Mouse (Mus musculus) forebrain, postnatal 0 days (tissue): ENCODE measurements around the gene Gm17657. TPM values are rescaled to one million over a fixed set of nuclear protein-coding genes. Genes with fewer than 3 reads are reported as not detected.

Experiments
- ATAC-seq: fragments of 200-750 bp; cut with Nextera tagmentation; 2 replicates; pipeline ENCODE4 v1.8.0; 2017; ENCODE audit warnings: mild to moderate bottlenecking, moderate library complexity
- DNase-seq: peaks from one replicate; pipeline ENCODE4 v3.0.0-alpha.2; 2015
- H3K27ac ChIP-seq: fragments of 300-500 bp; sonication (generic); 2 replicates; pipeline ENCODE4 v1.5.1; 2014; ENCODE audit warnings: low read depth, mild to moderate bottlenecking, antibody characterized with exemption, low read length, moderate library complexity, mixed read lengths
- H3K27me3 ChIP-seq: fragments of 300-500 bp; sonication (generic); 2 replicates; pipeline ENCODE4 v1.6.1; 2014; ENCODE audit warnings: mild to moderate bottlenecking, low read length, mixed read lengths; ENCODE audit not compliant: insufficient read depth
- H3K36me3 ChIP-seq: fragments of 300-500 bp; sonication (generic); 2 replicates; pipeline ENCODE4 v1.6.1; 2014; ENCODE audit warnings: mild to moderate bottlenecking, moderate library complexity; ENCODE audit not compliant: insufficient read depth
- H3K4me1 ChIP-seq: fragments of 300-500 bp; sonication (generic); 2 replicates; pipeline ENCODE4 v1.6.1; 2014; ENCODE audit warnings: antibody characterized with exemption; ENCODE audit not compliant: insufficient read depth
- H3K4me2 ChIP-seq: fragments of 300-500 bp; sonication (generic); 2 replicates; pipeline ENCODE4 v1.6.1; 2014; ENCODE audit warnings: low read depth, mild to moderate bottlenecking, moderate library complexity
- H3K4me3 ChIP-seq: fragments of 300-500 bp; sonication (generic); 2 replicates; pipeline ENCODE4 v1.5.1; 2014; ENCODE audit warnings: low read depth, low read length, mixed read lengths
- H3K9ac ChIP-seq: fragments of 300-500 bp; sonication (generic); 2 replicates; pipeline ENCODE4 v1.6.1; 2014; ENCODE audit warnings: mild to moderate bottlenecking
- H3K9me3 ChIP-seq: fragments of 300-500 bp; sonication (generic); 2 replicates; pipeline ENCODE4 v1.6.1; 2016; ENCODE audit warnings: low read length
- CTCF ChIP-seq: sonication (generic); IDR thresholded peaks from 2 replicates; pipeline ENCODE4 v1.5.1; 2016; ENCODE audit warnings: antibody characterized with exemption, control low read depth, low read depth
- WGBS: fragments of 180-500 bp; shearing (Covaris S2); extraction: QIAGEN DNeasy Blood & Tissue Kit; methylation state at CpG from one replicate; pipeline ENCODE4 v1.1.7; 2014; 5-methylcytosine and 5-hydroxymethylcytosine counted together
- polyA plus RNA-seq: library from polyadenylated mRNA; unstranded; fragments of >200 nt; fragmentation: Nextera tagmentation; extraction: Ambion mirVana; gene quantifications from 2 replicates; pipeline ENCODE4 v1.2.1, GENCODE M21; 2015
- total RNA-seq: library from RNA; depleted of rRNA; stranded (reverse); fragments of >200 nt; gene quantifications from 2 replicates; pipeline ENCODE4 v1.2.3, GENCODE M21; 2014; rRNA removed

Gene Gm17657
- total RNA-seq, result not detected in 2 replicates
- not detected in 2 replicates for polyA plus RNA-seq

DNA sequence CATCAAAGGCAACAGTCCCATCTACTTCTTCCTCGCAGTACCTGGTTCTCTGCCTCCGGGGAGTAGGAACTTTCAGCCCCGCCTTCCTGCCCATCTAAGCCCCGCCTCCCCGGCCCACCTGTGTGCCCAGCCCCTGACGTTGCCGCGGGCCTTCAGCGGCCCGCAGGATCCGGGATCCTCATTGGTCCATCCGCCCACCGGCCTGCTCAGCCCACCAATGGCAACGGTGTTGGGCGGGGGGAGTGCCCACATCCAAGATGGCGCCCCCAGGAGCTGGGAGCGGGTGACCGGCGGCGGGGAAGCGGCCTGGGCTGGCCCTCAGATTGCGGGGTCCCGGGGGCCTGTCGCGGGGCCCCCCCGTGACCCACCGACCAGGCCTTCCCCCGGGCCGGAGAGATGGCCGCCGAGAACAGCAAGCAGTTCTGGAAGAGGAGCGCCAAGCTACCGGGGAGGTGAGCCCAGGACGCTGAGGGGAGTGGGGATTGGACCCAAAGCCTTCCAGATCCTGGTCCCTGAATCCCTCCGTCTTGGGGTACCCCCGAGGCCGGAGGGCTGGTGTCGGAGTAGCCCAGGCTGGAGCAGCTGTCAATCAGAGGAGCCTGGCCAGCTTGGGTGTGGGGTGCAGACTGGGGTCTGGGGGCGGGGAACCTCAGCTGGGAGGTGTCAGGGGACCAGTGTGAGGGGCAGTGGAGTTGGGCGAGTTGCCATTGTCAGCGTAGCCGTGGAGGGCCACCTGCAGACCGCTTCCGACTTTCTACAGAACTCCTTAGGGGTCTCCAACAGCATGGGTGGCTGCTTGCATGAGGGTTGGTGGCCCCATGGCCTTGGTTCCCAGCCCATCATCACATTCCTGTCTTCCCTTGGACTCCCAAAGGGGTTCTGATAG, at the start of gene Gm17657, which contains the start of gene Tbc1d22b:
Gene Gm17657, minus strand, starts transcription at position 96 of the 886 bp plus-strand sequence.
Gene Tbc1d22b, plus strand, starts transcription at position 243 of the 886 bp plus-strand sequence.
- Histone ChIP-seq H3K4me3 (peak within 1 kb of the TSS; percentile 85), H3K4me2 (peak within 1 kb of the TSS; percentile 96), H3K9ac (peak within 1 kb of the TSS; percentile 91), H3K27ac (no peak within 1 kb of the TSS), H3K27me3 (no peaks in the 10 kb centered on the region), H3K4me1 (peaks cover 13% of the 10 kb centered on the region), H3K9me3 (no peaks in the 10 kb centered on the region), H3K36me3 (no peaks in the 10 kb centered on the region)
- ATAC-seq (peak; percentile 100), DNase-seq (peak; percentile 93)
- no peak for TF ChIP-seq CTCF
- 2% methylated on average over 41 of the region's 44 CpGs for WGBS

- no peak for TF ChIP-seq CTCF
- H3K4me3 ChIP-seq, result no peak overlapping the region
- ATAC-seq (no peak), DNase-seq (no peak)
- H3K4me2 ChIP-seq, result no peak overlapping the region
- WGBS, result 94% methylated on average over 14 of the region's 14 CpGs
- H3K27me3 ChIP-seq, result no peaks in the 10 kb centered on the region
- no peak overlapping the region for H3K9ac ChIP-seq
- H3K27ac ChIP-seq, result no peak overlapping the region
- no peaks in the 10 kb centered on the region for H3K9me3 ChIP-seq
- peaks cover 49% of the 10 kb centered on the region for H3K36me3 ChIP-seq
- no peaks in the 10 kb centered on the region for H3K4me1 ChIP-seq
Measured at GRCm38 (mm10) chr17:29599051-29599450, 49.6 kb upstream of the Gm17657 start.

- no peaks in the 10 kb centered on the region for H3K4me1 ChIP-seq
- H3K4me3 ChIP-seq, result no peak overlapping the region
- no peak overlapping the region for H3K27ac ChIP-seq
- 69% methylated on average over 13 of the region's 13 CpGs for WGBS
- ATAC-seq (no peak), DNase-seq (no peak)
- no peaks in the 10 kb centered on the region for H3K27me3 ChIP-seq
- H3K9me3 ChIP-seq, result no peaks in the 10 kb centered on the region
- no peak overlapping the region for H3K9ac ChIP-seq
- H3K36me3 ChIP-seq, result peaks cover 44% of the 10 kb centered on the region
- TF ChIP-seq CTCF, result no peak
- no peak overlapping the region for H3K4me2 ChIP-seq
Measured at GRCm38 (mm10) chr17:29596771-29597132, 47.3 kb upstream of the Gm17657 start.

DNA sequence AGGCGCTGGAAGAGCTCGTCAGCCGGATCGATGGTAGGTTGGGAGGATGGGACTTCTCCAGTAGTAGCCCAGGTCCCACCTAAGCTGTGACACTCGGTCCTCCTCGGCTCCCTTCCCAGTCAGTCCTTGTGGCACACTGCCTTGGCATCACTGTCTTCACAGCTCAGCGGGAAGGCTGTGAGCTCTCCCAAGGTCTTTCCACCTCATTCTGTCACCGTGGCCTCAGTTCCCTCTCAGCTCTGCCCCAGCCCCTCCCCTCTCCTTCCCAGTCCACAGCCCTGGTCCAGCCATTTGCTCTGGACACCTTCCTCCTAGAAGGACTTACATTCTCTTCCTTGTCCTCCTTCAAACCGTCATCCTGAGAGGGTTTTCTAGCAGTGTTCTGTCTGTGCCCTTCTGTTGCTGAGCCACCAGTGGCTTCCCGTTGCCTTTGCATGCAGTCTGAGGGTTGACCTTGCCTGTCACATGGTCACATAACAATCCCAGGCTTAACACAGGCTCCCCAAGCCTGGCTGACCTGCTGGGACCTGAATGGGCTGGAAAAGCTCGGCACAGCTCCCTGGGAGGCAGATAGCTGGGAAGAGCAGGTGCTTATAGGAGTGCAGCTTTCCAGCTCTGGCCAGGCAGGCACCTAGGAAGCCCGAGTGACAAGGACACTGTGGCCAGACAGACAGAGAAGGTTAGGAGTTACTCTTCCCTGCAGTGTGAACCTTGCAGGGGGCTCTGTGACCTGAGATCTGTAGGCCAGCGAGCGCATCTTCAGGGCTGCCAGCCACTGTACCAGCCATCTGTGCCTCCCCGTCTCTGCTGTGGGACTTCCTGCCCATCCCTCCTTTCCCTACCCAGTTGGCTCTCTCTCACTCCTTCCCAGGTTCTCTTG, 46.7 kb upstream of the Gm17657 start:
- 80% methylated on average over 15 of the region's 15 CpGs for WGBS
- no peak overlapping the region for H3K9ac ChIP-seq
- H3K4me3 ChIP-seq, result no peak overlapping the region
- ATAC-seq, result peak; percentile 18; the same call in 1 of the 2 replicates
- peaks cover 44% of the 10 kb centered on the region for H3K36me3 ChIP-seq
- DNase-seq, result no peak
- H3K27ac ChIP-seq, result no peak overlapping the region
- H3K9me3 ChIP-seq, result no peaks in the 10 kb centered on the region
- H3K27me3 ChIP-seq, result no peaks in the 10 kb centered on the region
- H3K4me1 ChIP-seq, result no peaks in the 10 kb centered on the region
- TF ChIP-seq CTCF, result no peak
- no peak overlapping the region for H3K4me2 ChIP-seq

DNA sequence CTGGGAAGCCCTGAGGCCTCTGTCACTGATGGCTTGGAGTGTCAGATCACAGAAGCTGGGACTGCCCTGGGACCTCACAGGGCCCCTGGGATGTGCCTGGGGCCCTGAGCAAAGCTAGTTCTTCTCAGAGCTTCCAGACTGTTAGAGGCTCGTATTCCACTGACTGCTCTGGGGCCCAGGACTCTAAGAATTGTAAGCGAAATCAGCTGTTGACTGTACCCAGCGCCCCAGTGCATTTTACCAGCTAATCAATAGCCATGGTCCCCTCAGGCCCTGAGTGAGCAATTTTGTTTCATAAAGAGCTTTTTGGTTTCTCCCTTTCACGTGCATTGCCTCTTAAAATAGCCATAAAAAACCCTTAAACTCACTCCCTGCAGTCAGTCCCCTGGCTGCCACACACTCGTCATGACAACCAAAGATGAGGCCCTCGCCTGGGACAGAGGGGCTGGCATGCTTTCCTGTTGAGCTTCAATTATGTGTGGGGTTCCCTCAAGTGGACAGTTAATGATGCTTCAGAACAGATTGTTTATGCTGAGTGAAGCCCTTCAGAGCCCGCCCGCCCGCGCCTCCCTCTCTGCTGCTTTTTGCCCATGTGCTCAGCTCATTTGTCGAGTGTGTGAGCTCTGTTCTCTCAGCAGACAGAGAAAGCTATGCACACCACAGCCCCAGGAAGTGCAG, 39.9 kb upstream of the Gm17657 start:
- Histone ChIP-seq H3K9me3 (no peaks in the 10 kb centered on the region), H3K27me3 (no peaks in the 10 kb centered on the region), H3K4me1 (peaks cover 1% of the 10 kb centered on the region; the same call in 1 of the 2 replicates), H3K36me3 (peaks cover 4% of the 10 kb centered on the region), H3K9ac (no peak overlapping the region), H3K27ac (0 out of 2 replicates have a peak overlapping the region, but pooled peaks have one; percentile 21), H3K4me3 (no peak overlapping the region), H3K4me2 (no peak overlapping the region)
- WGBS, result 16% methylated on average over 11 of the region's 11 CpGs
- TF ChIP-seq CTCF, result no peak
- ATAC-seq (peak; percentile 78), DNase-seq (peak; percentile 57)

- WGBS, result 90% methylated on average over 9 of the region's 9 CpGs
- ATAC-seq, result no peak
Measured at GRCm38 (mm10) chr17:29586921-29587320, 37.5 kb upstream of the Gm17657 start.

More at GRCm38 (mm10) chr17:29586921-29587320, 37.5 kb upstream of the Gm17657 start:
- TF ChIP-seq CTCF, result no peak
- Histone ChIP-seq H3K36me3 (peaks cover 5% of the 10 kb centered on the region), H3K27me3 (no peaks in the 10 kb centered on the region), H3K9ac (no peak overlapping the region), H3K9me3 (no peaks in the 10 kb centered on the region), H3K4me2 (no peak overlapping the region), H3K4me3 (no peak overlapping the region), H3K27ac (no peak overlapping the region), H3K4me1 (peaks cover 5% of the 10 kb centered on the region; the same call in 1 of the 2 replicates)
- no peak for DNase-seq
